Mouse (Mus musculus): ENCODE measurements at regions not wholly inside any gene's neighbourhood (a gene's known extent, or its start where the extent isn't known, plus 50 kb on each side); places are given as distances from the start of the nearest gene placed in this dataset.

- Histone ChIP-seq H3K4me2 (replicated peaks; ENCODE audit: low read depth, low read length, severe bottlenecking) (no peak overlapping the region), H3K4me3 (replicated peaks; ENCODE audit: low read length) (no peak overlapping the region), H3K4me1 (ENCODE audit: control insufficient read depth, insufficient read depth, low read length) (0 out of 2 replicates have a peak, but pooled peaks cover 3% of the 10 kb centered on the region), H3K36me3 (ENCODE audit: control insufficient read depth, insufficient read depth, low read length) (no peaks in the 10 kb centered on the region), H3K27ac (replicated peaks; ENCODE audit: low read depth, low read length) (no peak overlapping the region), H3K9me3 (ENCODE audit: control insufficient read depth, low read length) (no peaks in the 10 kb centered on the region), H3K9ac (ENCODE audit: low read depth, low read length, severe bottlenecking) (no peak overlapping the region), H3K27me3 (ENCODE audit: control insufficient read depth, insufficient read depth, low read length) (no peaks in the 10 kb centered on the region)
- peak; percentile 56 for DNase-seq (ENCODE audit: low spot score)
- TF ChIP-seq POLR2A (IDR thresholded peaks at IDR 0.05; ENCODE audit: borderline replicate concordance, extremely low read depth, insufficient read depth, insufficient read length): no peak
- 0 out of 2 replicates have a peak, but pooled peaks have one; percentile 6 for ATAC-seq (ENCODE audit: low FRiP score, low read depth)
- 48% methylated on average over 6 of the region's 6 CpGs for WGBS
Measured at GRCm38 (mm10) chr3:131812968-131813367, 248.4 kb downstream of the Papss1 start.

- 81% methylated on average over 1 of the region's 1 CpGs for WGBS
- Histone ChIP-seq H3K4me3 (replicated peaks; ENCODE audit: low read length) (no peak overlapping the region), H3K4me1 (ENCODE audit: control insufficient read depth, insufficient read depth, low read length) (no peaks in the 10 kb centered on the region), H3K9ac (ENCODE audit: low read depth, low read length, severe bottlenecking) (no peak overlapping the region), H3K9me3 (ENCODE audit: control insufficient read depth, low read length) (no peaks in the 10 kb centered on the region), H3K4me2 (replicated peaks; ENCODE audit: low read depth, low read length, severe bottlenecking) (no peak overlapping the region), H3K36me3 (ENCODE audit: control insufficient read depth, insufficient read depth, low read length) (no peaks in the 10 kb centered on the region), H3K27ac (replicated peaks; ENCODE audit: low read depth, low read length) (no peak overlapping the region), H3K27me3 (ENCODE audit: control insufficient read depth, insufficient read depth, low read length) (no peaks in the 10 kb centered on the region)
- TF ChIP-seq POLR2A (IDR thresholded peaks at IDR 0.05; ENCODE audit: borderline replicate concordance, extremely low read depth, insufficient read depth, insufficient read length): no peak
- no peak for ATAC-seq (ENCODE audit: low FRiP score, low read depth)
- no peak for DNase-seq (ENCODE audit: low spot score)
Measured at GRCm38 (mm10) chr3:131818806-131819205, 254.2 kb downstream of the Papss1 start.

- H3K9ac ChIP-seq (ENCODE audit: low read depth, low read length, severe bottlenecking): no peak overlapping the region
- no peak overlapping the region for H3K4me2 ChIP-seq (replicated peaks; ENCODE audit: low read depth, low read length, severe bottlenecking)
- DNase-seq (ENCODE audit: low spot score) (no peak), ATAC-seq (ENCODE audit: low FRiP score, low read depth) (no peak)
- WGBS: 85% methylated on average over 2 of the region's 2 CpGs
- no peak overlapping the region for H3K4me3 ChIP-seq (replicated peaks; ENCODE audit: low read length)
- no peaks in the 10 kb centered on the region for H3K36me3 ChIP-seq (ENCODE audit: control insufficient read depth, insufficient read depth, low read length)
- no peaks in the 10 kb centered on the region for H3K4me1 ChIP-seq (ENCODE audit: control insufficient read depth, insufficient read depth, low read length)
- TF ChIP-seq POLR2A (IDR thresholded peaks at IDR 0.05; ENCODE audit: borderline replicate concordance, extremely low read depth, insufficient read depth, insufficient read length): no peak
- H3K9me3 ChIP-seq (ENCODE audit: control insufficient read depth, low read length): no peaks in the 10 kb centered on the region
- no peak overlapping the region for H3K27ac ChIP-seq (replicated peaks; ENCODE audit: low read depth, low read length)
- no peaks in the 10 kb centered on the region for H3K27me3 ChIP-seq (ENCODE audit: control insufficient read depth, insufficient read depth, low read length)
Measured at GRCm38 (mm10) chr3:131857442-131857841, 227.7 kb upstream of the Dkk2 start.

- H3K9ac ChIP-seq (ENCODE audit: low read depth, low read length, severe bottlenecking): no peak overlapping the region
- ATAC-seq (ENCODE audit: low FRiP score, low read depth) (peak; percentile 79), DNase-seq (ENCODE audit: low spot score) (peak; percentile 45)
- no peaks in the 10 kb centered on the region for H3K4me1 ChIP-seq (ENCODE audit: control insufficient read depth, insufficient read depth, low read length)
- no peaks in the 10 kb centered on the region for H3K9me3 ChIP-seq (ENCODE audit: control insufficient read depth, low read length)
- H3K27ac ChIP-seq (replicated peaks; ENCODE audit: low read depth, low read length): no peak overlapping the region
- no peak overlapping the region for H3K4me2 ChIP-seq (replicated peaks; ENCODE audit: low read depth, low read length, severe bottlenecking)
- WGBS: 44% methylated on average over 12 of the region's 12 CpGs
- H3K36me3 ChIP-seq (ENCODE audit: control insufficient read depth, insufficient read depth, low read length): no peaks in the 10 kb centered on the region
- TF ChIP-seq POLR2A (IDR thresholded peaks at IDR 0.05; ENCODE audit: borderline replicate concordance, extremely low read depth, insufficient read depth, insufficient read length): no peak
- no peak overlapping the region for H3K4me3 ChIP-seq (replicated peaks; ENCODE audit: low read length)
- H3K27me3 ChIP-seq (ENCODE audit: control insufficient read depth, insufficient read depth, low read length): no peaks in the 10 kb centered on the region
Measured at GRCm38 (mm10) chr3:131859083-131859482, 226.0 kb upstream of the Dkk2 start.

- WGBS: 65% methylated on average over 5 of the region's 5 CpGs
- no peak overlapping the region for H3K9ac ChIP-seq (ENCODE audit: low read depth, low read length, severe bottlenecking)
- ATAC-seq (ENCODE audit: low FRiP score, low read depth): no peak
Measured at GRCm38 (mm10) chr3:131865106-131865505, 220.0 kb upstream of the Dkk2 start.

GRCm38 (mm10) chr3:131867266-131867665 lies 217.8 kb upstream of the Dkk2 start:
- peaks cover 11% of the 10 kb centered on the region; the same call in 1 of the 2 replicates for H3K4me1 ChIP-seq (ENCODE audit: control insufficient read depth, insufficient read depth, low read length)
- no peaks in the 10 kb centered on the region for H3K27me3 ChIP-seq (ENCODE audit: control insufficient read depth, insufficient read depth, low read length)
- no peaks in the 10 kb centered on the region for H3K9me3 ChIP-seq (ENCODE audit: control insufficient read depth, low read length)
- H3K36me3 ChIP-seq (ENCODE audit: control insufficient read depth, insufficient read depth, low read length): no peaks in the 10 kb centered on the region
- no peak overlapping the region for H3K4me3 ChIP-seq (replicated peaks; ENCODE audit: low read length)
- 77% methylated on average over 3 of the region's 3 CpGs for WGBS
- H3K4me2 ChIP-seq (replicated peaks; ENCODE audit: low read depth, low read length, severe bottlenecking): no peak overlapping the region
- ATAC-seq (ENCODE audit: low FRiP score, low read depth): no peak
- DNase-seq (ENCODE audit: low spot score): no peak
- TF ChIP-seq POLR2A (IDR thresholded peaks at IDR 0.05; ENCODE audit: borderline replicate concordance, extremely low read depth, insufficient read depth, insufficient read length): no peak
- no peak overlapping the region for H3K27ac ChIP-seq (replicated peaks; ENCODE audit: low read depth, low read length)
- H3K9ac ChIP-seq (ENCODE audit: low read depth, low read length, severe bottlenecking): no peak overlapping the region

More at GRCm38 (mm10) chr3:131865106-131865505, 220.0 kb upstream of the Dkk2 start:
- Histone ChIP-seq H3K4me1 (ENCODE audit: control insufficient read depth, insufficient read depth, low read length) (peaks cover 10% of the 10 kb centered on the region; the same call in 1 of the 2 replicates), H3K27me3 (ENCODE audit: control insufficient read depth, insufficient read depth, low read length) (no peaks in the 10 kb centered on the region), H3K27ac (replicated peaks; ENCODE audit: low read depth, low read length) (no peak overlapping the region), H3K36me3 (ENCODE audit: control insufficient read depth, insufficient read depth, low read length) (no peaks in the 10 kb centered on the region), H3K4me3 (replicated peaks; ENCODE audit: low read length) (no peak overlapping the region), H3K9me3 (ENCODE audit: control insufficient read depth, low read length) (no peaks in the 10 kb centered on the region), H3K4me2 (replicated peaks; ENCODE audit: low read depth, low read length, severe bottlenecking) (no peak overlapping the region)
- no peak for DNase-seq (ENCODE audit: low spot score)
- TF ChIP-seq POLR2A (IDR thresholded peaks at IDR 0.05; ENCODE audit: borderline replicate concordance, extremely low read depth, insufficient read depth, insufficient read length): no peak

Measured in limb, embryonic 14.5 days (tissue).